Mouse (Mus musculus) lung, postnatal 0 days (tissue): ENCODE measurements at regions not wholly inside any gene's neighbourhood (a gene's known extent, or its start where the extent isn't known, plus 50 kb on each side); places are given as distances from the start of the nearest gene placed in this dataset.

ENCODE experiments used
- CTCF ChIP-seq: IDR thresholded peaks from 2 replicates; pipeline ENCODE4 v1.5.1; 2016; ENCODE audit warnings: antibody characterized with exemption, mild to moderate bottlenecking
- EP300 ChIP-seq: IDR thresholded peaks from 2 replicates; pipeline ENCODE4 v1.6.1; 2016; ENCODE audit warnings: antibody characterized with exemption, mild to moderate bottlenecking, control low read depth

GRCm38 (mm10) chr12:36766167-36766566 lies 342.2 kb upstream of the Meox2 start:
- TF ChIP-seq EP300, result no peak
- TF ChIP-seq CTCF, result no peak
